Mouse (Mus musculus) heart, embryonic 11.5 days (tissue): Measurements from ENCODE around the gene Sytl3. TPM values are rescaled to one million over a fixed set of nuclear protein-coding genes. Genes with fewer than 3 reads are reported as not detected.
"Not testable (repeated sequence)": the region's sequence is repeated elsewhere in the genome, so short reads cannot be mapped to it uniquely, and the experiment has no call there.

ENCODE experiments used
- ATAC-seq: fragments of 200-750 bp; cut with Nextera tagmentation; replicated peaks from 2 replicates; pipeline ENCODE4 v1.8.0; 2017; ENCODE audit warnings: moderate library complexity; ENCODE audit not compliant: insufficient number of reproducible peaks, low FRiP score, low TSS enrichment
- H3K27ac ChIP-seq: fragments of 300-500 bp; sonication (generic); 2 replicates; pipeline ENCODE4 v1.5.1; 2014; ENCODE audit warnings: mild to moderate bottlenecking, low read depth, low read length
- H3K27me3 ChIP-seq: fragments of 300-500 bp; sonication (generic); 2 replicates; pipeline ENCODE4 v1.6.1; 2014; ENCODE audit warnings: mild to moderate bottlenecking, low read length, mixed read lengths; ENCODE audit not compliant: control insufficient read depth, insufficient read depth
- H3K36me3 ChIP-seq: fragments of 300-500 bp; sonication (generic); 2 replicates; pipeline ENCODE4 v1.6.1; 2014; ENCODE audit warnings: mild to moderate bottlenecking, low read length, moderate library complexity, mixed read lengths; ENCODE audit not compliant: control insufficient read depth, insufficient read depth
- H3K4me1 ChIP-seq: fragments of 300-500 bp; sonication (generic); 2 replicates; pipeline ENCODE4 v1.6.1; 2014; ENCODE audit warnings: low read length; ENCODE audit not compliant: control insufficient read depth, insufficient read depth
- H3K4me2 ChIP-seq: fragments of 300-500 bp; sonication (generic); 2 replicates; pipeline ENCODE4 v1.6.1; 2014; ENCODE audit warnings: mild to moderate bottlenecking, moderate library complexity
- H3K4me3 ChIP-seq: fragments of 300-500 bp; sonication (generic); 2 replicates; pipeline ENCODE4 v1.5.1; 2014; ENCODE audit warnings: low read depth, low read length
- H3K9ac ChIP-seq: fragments of 300-500 bp; sonication (generic); 2 replicates; pipeline ENCODE4 v1.6.1; 2014; ENCODE audit warnings: mild to moderate bottlenecking, low read depth, low read length, moderate library complexity
- H3K9me3 ChIP-seq: fragments of 300-500 bp; sonication (generic); replicated peaks from 2 replicates; pipeline ENCODE4 v1.6.1; 2016; ENCODE audit warnings: low read length; ENCODE audit not compliant: control insufficient read depth
- WGBS: fragments of 180-500 bp; shearing (Covaris S2); extraction: QIAGEN DNeasy Blood & Tissue Kit; methylation state at CpG from one replicate; pipeline ENCODE4 v1.1.7; 2014; ENCODE audit not compliant: insufficient replicate concordance; 5-methylcytosine and 5-hydroxymethylcytosine counted together
- polyA plus RNA-seq: library from polyadenylated mRNA; unstranded; fragments of >200 nt; fragmentation: Nextera tagmentation; extraction: Ambion mirVana; gene quantifications from 2 replicates; pipeline ENCODE4 v1.2.1, GENCODE M21; 2014

Gene Sytl3
- polyA plus RNA-seq, 1 experiment from 2014 or later: 0.11 TPM

GRCm38 (mm10) chr17:6640771-6641429, 18.0 kb upstream of the Sytl3 start:
- H3K27ac ChIP-seq, H3K4me1 ChIP-seq: not testable (repeated sequence)
- 73% methylated on average over 14 of the region's 14 CpGs for WGBS

GRCm38 (mm10) chr17:6644210-6644609, 14.7 kb upstream of the Sytl3 start:
- H3K4me3 ChIP-seq, ATAC-seq, H3K9me3 ChIP-seq: not testable (repeated sequence)

More at GRCm38 (mm10) chr17:6640771-6641429, 18.0 kb upstream of the Sytl3 start:
- H3K4me3 ChIP-seq, ATAC-seq, H3K36me3 ChIP-seq, H3K27me3 ChIP-seq, H3K9ac ChIP-seq, H3K4me2 ChIP-seq, H3K9me3 ChIP-seq: not testable (repeated sequence)

GRCm38 (mm10) chr17:6644673-6645072, 14.2 kb upstream of the Sytl3 start:
- not testable (repeated sequence) for H3K36me3 ChIP-seq, H3K27ac ChIP-seq, H3K4me3 ChIP-seq, ATAC-seq, H3K9ac ChIP-seq, H3K4me2 ChIP-seq, H3K9me3 ChIP-seq, H3K4me1 ChIP-seq, H3K27me3 ChIP-seq
- WGBS: 72% methylated on average over 4 of the region's 4 CpGs

More at GRCm38 (mm10) chr17:6644210-6644609, 14.7 kb upstream of the Sytl3 start:
- not testable (repeated sequence) for H3K36me3 ChIP-seq, H3K4me1 ChIP-seq, H3K27me3 ChIP-seq, H3K27ac ChIP-seq, H3K4me2 ChIP-seq, H3K9ac ChIP-seq
- WGBS: 80% methylated on average over 8 of the region's 9 CpGs

DNA sequence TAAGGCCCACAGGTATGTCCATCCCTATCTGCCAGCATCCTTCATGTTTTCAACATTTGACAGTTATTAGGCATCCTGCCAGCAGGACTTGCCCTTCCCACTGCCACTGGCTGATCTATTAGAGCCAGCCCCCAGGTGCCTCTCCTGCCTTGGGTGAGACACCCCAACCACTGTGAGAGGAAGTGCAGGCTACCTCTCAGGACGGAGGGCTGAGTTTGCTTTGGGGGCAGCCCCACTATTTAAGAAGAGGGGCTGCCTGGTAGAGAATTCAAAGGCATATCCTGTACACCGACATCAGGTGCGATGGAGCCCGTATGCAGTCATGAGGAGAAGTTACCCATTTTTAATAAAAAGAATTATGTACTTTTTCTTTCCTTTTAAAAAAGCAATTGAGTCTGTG, 13.2 kb upstream of the Sytl3 start:
- ATAC-seq, H3K4me2 ChIP-seq, H3K9ac ChIP-seq, H3K9me3 ChIP-seq, H3K27ac ChIP-seq, H3K36me3 ChIP-seq, H3K27me3 ChIP-seq, H3K4me1 ChIP-seq, H3K4me3 ChIP-seq: not testable (repeated sequence)
- WGBS: 78% methylated on average over 2 of the region's 4 CpGs

DNA sequence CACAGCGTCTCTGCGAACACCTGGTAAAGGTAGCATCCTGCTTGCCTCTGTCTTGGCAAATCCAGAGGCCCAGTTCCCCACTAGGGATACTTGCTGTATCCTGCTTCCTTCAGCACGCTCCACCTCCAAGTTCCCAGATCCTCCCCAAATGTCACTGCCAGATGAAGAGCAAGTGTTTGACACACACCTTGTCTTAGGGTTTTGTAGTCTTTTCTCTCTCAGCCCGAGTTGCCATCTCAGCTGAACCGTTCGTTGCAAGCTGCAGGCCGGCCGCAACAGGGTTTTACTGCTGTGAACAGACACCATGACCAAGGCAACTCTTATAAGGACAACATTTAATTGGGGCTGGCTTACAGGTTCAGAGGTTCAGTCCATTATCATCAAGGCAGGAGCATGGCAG, 12.1 kb upstream of the Sytl3 start:
- 98% methylated on average over 8 of the region's 8 CpGs for WGBS
- not testable (repeated sequence) for H3K27ac ChIP-seq, H3K9me3 ChIP-seq, H3K36me3 ChIP-seq, H3K4me3 ChIP-seq, H3K4me2 ChIP-seq, H3K4me1 ChIP-seq, H3K27me3 ChIP-seq, ATAC-seq, H3K9ac ChIP-seq

GRCm38 (mm10) chr17:6647452-6647851, 11.4 kb upstream of the Sytl3 start:
- not testable (repeated sequence) for H3K9me3 ChIP-seq, H3K9ac ChIP-seq, H3K4me1 ChIP-seq, ATAC-seq, H3K4me2 ChIP-seq, H3K27ac ChIP-seq, H3K4me3 ChIP-seq, H3K36me3 ChIP-seq, H3K27me3 ChIP-seq
- 89% methylated on average over 3 of the region's 3 CpGs for WGBS

- not testable (repeated sequence) for H3K36me3 ChIP-seq, H3K9ac ChIP-seq, H3K4me2 ChIP-seq, H3K4me3 ChIP-seq, ATAC-seq, H3K27ac ChIP-seq, H3K27me3 ChIP-seq, H3K4me1 ChIP-seq, H3K9me3 ChIP-seq
- 82% methylated on average over 3 of the region's 7 CpGs for WGBS
Measured at GRCm38 (mm10) chr17:6650904-6651565, 7.9 kb upstream of the Sytl3 start.

GRCm38 (mm10) chr17:6653341-6653946, 5.4 kb upstream of the Sytl3 start:
- H3K36me3 ChIP-seq, H3K27me3 ChIP-seq, H3K4me1 ChIP-seq, H3K9me3 ChIP-seq, H3K4me3 ChIP-seq, H3K9ac ChIP-seq, ATAC-seq, H3K4me2 ChIP-seq, H3K27ac ChIP-seq: not testable (repeated sequence)
- WGBS: 80% methylated on average over 4 of the region's 5 CpGs
